Mouse (Mus musculus) small intestine, adult 2 months (tissue): ENCODE data around the gene Zfp507.

ENCODE experiments used
- CTCF ChIP-seq: fragments of 200-500 bp; IDR thresholded peaks from 2 replicates; pipeline ENCODE4 v1.5.1; 2012; ENCODE audit warnings: low read depth, mild to moderate bottlenecking, control low read depth, inconsistent platforms, low read length, moderate library complexity, mixed read lengths; ENCODE audit not compliant: insufficient replicate concordance, insufficient read length; ENCODE audit errors: extremely low read depth
- POLR2A ChIP-seq: fragments of 200-500 bp; IDR thresholded peaks from 2 replicates; pipeline ENCODE4 v1.6.1; 2012; ENCODE audit warnings: low read depth, mild to moderate bottlenecking, control low read depth, inconsistent platforms, low read length, moderate library complexity

DNA sequence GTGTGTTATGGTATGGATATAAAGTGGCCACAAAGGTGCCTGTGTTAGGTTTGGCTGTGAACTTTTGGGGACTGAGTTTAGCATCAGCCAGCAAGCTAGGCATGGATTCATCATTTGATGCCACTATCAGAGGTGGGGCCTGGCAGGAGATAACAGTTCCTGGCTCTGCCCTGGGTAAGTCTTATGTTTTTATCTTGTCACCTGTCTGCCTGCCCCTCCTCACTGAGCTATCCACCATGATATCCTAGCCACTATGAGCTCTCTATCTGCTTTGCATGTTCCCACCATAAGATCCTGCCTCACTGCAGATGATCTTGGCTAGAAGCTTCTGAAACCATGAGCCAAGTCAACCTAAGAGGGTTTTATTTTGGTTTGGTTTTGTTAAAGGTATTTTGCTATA lies 31.7 kb downstream of the Zfp507 start:
- no peak for TF ChIP-seq CTCF
- TF ChIP-seq POLR2A: no peak
